Mouse (Mus musculus) thymus, postnatal 36 days (tissue): Measurements from ENCODE around the gene Klf12.

Experiments
- DNase-seq, 2 experiments: peaks; one replicate each; pipeline ENCODE4 v3.0.0; 2022; ENCODE audit warnings: mixed read lengths in 2 of 2

Klf12 gene

DNA sequence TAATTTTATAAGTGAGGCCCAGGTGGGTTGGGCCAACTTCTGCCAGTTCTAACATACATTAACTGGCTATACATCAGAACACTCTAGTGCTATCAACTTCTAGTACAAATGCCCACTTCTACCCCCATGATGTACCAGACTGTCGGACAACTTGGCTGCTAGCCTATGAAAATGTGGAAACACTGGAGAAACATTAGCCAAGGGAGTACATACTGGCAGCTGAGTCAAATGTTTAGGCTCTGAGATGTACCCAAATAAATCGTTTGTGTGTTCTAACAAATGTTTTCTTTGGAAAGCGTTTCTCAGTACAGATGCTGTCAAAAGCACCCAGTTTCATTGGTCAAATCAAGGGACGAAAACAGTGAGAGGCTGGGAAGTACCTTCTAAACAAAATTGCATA lies 152.0 kb downstream of the Klf12 start:
- no peak for DNase-seq

DNA sequence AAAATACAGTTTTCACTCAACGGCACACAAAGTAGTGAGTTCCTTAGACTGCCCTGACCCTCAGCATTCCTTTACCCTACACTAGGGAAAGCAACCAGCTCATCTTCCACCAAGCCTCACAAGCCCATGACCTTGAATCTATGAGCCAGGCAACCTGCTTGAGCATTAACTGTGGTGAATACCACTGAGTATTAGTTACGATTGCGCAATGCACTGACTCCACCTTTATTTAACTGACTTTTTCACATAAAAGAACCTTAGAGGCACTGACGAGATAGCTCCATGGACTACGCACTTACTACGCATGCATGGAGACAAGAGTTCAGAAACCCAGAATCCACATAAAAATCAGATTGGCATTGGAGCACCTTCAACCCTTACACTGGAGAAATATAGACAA lies 158.4 kb downstream of the Klf12 start:
- no peak for DNase-seq

DNA sequence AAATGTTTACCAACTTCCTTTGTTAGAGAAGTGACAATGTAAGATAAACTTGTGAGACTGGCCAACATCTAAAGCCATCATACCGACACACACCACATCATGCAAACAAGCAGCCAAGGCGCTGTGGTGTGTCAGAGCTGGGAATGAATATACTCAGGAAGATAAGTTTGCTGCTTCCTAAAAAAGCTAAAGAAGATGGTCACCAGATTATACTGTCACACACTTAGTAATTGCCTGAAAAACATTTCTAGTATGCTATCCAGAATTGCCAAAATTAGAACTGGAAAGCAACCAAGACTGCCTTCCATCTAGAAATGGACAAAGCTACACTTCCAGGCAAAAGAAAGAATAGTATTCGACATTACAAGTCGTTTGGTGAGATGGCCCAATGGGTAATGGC lies 163.4 kb downstream of the Klf12 start:
- DNase-seq = no peak

DNA sequence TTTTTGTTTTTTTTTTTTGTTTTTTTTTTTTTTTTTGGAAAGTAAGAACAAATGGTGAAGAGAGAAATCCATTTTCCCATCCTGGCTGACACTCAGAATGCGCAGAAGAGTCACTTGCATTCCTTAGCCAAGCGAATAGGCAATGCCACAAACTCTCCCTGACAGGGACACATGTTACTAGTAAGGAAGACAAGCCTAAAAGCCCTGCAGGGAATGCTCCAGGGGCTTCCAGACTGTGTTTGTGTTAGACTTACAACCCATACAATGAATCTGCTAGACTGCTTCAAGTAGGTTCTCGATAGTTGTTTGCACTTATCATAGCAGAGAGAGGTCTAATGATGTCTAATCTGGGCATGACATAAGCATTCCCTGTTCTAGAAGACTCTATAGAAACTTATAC lies 164.6 kb downstream of the Klf12 start:
- DNase-seq = no peak

DNA sequence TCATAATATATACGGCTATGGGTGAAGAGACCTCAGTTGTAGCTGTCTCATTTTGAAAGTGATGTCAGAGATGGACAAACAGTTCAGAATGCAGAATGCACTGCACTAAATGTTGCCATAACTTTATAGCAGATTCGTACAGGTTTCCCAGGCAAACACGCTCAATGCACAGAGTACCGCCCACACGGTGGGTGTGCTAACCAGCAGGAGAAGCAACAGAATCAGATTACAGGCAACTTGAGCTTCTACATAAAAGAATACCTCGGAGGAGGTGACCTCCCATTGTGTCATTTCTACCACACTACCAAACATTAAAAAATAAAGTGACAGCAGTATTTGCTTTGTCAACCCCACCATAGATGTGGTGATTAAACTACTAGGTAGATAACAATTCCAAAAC lies 171.1 kb downstream of the Klf12 start:
- no peak for DNase-seq

DNA sequence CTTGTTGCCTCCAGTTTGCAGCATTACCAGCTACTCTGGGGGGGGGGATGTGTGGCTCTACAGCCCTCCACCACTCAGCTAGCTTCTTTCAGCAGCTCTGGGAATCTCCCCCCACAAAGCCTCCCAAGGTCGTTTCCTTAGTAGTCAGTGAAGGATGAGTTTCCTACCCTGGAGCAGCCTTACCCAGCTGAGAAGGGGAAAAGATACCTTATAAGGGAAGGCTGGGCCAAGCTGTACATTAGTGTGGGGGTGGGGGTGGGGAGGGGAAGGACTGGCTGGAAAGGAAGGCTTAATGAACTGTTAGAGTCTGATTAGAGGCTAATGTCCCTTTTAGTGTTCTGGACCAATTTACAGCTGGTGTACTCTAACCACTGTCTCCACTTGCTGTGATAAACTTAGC lies 172.7 kb downstream of the Klf12 start:
- no peak for DNase-seq

DNA sequence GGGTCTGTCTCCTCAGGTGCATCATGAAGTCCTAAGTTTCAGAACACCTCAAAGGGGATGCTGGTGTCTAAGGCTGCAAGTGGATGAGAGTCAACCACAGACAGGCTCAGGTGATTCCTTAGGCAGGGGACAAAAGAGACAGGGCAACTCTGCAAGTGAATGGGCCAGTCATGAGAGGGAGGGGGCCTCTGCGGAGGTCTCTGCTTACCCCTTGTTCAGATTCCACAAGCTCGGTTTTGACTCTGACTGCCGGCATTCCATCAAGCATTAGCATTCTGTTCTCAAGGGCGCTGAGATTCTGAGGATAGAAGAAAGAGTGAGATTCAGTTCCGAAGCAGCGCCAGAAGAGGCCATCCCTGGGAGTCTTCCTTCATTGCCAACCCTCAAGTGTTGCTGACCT lies 174.9 kb downstream of the Klf12 start:
- DNase-seq = no peak

DNA sequence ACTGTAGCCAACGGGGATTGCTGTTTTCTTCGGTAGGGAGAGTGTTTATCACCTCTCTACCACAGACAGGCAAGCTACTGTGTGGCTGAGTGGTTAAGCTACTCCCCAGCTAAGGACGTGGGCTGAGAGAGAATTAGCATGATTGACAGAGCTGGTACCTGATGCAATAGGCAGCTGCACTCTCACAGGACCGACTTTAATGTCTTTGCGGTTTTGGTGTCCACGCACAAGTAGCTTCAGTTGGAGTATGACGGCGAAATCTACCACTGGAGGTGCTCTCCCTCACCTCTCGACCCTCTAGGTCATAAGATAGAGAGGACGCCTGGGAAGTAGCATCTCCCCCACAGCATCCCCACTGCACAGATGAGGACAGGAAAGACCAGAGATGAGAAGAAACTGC lies 178.9 kb downstream of the Klf12 start:
- no peak for DNase-seq

DNA sequence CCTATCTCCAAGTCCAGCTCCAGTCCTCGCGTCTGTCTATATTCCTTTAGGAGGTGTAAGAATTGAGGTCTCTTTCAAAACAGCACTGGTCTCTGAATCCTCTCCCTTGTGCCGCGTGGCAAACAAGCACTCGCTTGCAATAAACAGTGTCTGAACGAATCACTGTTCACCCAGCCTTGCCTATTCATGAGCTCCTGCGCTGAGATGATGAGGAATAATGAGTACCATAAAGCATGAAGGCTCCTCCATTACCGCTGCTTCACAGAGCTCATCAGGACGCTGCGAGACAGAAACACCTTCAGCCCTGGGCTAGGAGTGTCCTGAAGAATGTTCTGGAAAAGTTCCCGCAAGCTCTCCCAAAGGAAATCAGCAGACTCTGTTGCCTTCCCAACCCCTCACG lies 179.7 kb downstream of the Klf12 start:
- no peak for DNase-seq

DNA sequence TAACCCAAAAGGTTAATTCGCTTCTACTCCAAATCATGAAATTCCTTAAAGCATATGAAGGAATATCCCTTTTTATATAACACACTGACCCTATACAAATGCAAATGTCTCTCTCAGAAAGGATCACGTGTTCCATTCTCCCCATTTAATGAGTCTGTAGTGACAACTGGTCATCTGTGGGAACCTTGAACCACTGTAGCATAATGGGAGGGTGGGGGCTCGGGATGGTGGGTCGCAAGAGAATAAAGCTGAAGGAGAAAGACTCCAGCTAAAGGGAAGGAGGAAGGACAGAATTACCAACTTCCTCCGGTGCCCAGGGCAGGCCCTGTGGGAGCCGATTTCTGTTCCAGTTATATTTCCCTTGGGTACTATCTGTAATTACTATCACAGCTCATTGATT lies 180.7 kb downstream of the Klf12 start:
- no peak for DNase-seq

DNA sequence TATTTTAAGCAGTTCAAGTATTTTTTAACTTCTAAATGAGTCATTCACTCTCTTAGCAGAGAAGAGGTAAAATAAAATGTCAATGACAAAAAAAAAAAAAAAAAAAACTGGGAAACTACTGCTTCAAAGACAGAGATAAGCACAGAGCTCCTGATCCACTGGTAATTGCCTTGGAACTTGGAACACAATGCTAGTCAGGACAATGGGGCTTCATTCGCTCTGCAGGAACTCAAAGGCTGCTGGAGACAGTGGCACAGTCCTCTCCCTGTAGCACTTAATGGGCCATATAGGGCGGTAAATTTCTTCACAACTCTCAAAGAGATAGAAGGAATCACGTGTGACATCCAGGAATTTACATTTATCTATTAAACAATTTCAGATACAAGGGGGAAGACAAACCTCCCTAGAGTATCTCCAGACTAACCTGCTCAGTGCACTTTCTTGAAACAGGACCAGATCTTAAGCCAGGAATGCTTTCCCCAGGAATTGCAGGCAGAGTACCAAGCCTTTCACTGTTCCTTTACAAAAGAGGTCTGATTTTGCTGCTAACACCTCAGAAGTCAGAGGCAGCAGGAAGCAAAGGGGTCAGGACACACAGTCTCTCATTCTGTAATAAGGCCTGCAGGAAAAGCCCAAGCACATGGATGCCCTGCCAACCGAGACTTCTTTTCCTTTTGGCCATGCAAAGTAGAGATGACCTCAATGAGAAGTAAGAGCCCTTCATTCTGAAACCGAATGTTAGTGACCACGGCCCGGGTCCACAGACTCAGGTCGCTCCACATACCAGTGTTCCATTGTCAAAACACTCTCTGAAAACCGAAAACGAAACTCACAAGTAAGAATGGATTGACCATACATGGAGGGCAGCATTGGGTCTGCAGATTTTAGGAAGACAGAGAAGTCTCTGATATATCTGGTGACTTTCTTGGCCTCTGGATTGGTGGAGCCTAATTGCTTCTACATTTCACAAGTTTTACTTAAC lies 187.0 kb downstream of the Klf12 start:
- no peak for DNase-seq

DNA sequence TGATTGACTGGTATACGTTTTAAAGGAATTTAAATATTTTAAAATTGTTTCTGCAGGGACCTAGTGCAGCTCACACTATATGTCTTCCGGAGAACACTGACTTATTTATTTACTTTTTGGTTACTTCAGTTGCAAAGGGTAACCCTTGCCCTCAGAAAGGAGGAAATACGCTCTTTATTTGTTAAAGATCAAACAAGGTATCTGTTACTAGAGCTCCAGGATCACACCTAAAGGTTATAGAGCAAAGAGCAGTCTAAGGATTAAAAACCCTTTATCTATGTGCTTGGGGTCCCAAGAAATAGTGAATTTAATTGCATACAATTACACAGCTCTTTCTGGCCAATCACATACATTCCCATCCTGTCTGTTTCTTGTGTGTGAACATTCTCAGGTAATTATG lies 188.7 kb downstream of the Klf12 start:
- no peak for DNase-seq

DNA sequence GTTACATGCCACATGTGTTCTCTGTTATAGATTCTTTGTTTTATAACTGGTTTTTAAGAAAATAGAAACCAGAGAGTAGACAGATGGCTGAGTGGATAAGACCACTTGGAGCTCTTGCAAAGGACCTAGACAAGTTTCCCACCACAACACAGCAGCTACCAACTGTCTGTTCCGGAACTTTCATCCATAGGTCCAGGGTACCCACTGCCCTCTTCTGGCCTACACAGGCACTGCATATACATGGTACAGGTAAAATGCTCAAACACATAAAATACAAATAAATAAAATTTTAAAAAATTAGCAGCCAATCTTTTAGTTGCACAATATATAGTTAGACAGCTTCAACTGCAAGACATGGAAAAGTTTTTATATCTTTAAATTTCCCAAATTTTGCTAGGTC lies 194.0 kb downstream of the Klf12 start:
- DNase-seq = peak in 1 of 2 experiments; percentile 8

DNA sequence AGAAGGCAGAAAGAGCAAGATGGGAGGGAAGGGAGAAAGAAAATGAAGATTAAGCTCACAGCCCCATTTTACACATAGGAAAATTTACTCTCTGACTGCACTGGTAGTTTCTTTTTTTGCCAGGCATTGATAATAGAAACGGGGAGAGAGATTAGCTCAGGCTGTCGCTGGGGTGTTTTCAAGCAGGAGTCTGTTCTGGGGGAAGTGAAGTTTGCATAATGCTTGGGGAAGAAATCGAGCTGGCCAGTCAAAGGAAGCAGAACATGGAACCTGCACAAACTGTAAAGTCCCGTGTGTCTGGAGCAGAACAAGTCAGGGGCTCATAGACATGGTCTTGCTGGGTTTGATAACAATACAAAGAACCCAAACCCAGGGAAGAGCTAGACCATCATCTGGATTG lies 204.9 kb downstream of the Klf12 start:
- DNase-seq = no peak

DNA sequence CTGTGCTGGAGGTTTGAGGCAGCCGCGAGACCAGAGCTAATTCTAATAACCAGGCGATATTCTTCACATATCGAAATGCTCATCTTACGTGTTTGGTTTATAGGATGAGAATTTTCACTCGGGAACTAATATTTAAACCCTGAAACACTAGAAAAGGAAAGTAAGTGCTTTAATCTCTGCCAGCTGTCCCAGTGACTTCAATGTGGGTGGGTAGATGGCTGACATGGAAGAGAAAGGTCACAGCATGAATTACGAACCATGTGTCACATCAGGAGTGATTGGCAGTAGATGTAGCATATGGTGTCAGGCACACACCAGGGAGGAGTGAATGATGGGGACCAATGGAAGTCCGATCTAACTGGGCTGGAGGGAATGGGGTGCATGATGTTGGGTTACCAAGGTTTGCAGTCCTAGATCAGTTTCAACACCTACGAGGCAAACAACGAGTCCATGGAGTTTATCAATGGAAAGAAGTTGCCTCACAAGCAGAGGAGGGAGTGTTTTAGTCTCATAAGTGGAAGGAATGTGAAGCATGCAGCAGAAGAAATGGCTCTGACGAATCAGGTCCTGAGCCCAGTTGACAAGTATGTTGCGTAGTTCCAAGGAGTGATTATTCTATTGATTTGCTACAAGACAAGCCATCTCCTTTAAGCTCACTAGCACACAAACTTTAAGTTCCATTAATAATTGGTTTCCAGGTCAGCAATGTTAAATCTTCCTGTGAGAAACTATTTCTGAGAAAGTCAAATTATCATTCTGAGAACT lies 211.9 kb downstream of the Klf12 start:
- no peak for DNase-seq

DNA sequence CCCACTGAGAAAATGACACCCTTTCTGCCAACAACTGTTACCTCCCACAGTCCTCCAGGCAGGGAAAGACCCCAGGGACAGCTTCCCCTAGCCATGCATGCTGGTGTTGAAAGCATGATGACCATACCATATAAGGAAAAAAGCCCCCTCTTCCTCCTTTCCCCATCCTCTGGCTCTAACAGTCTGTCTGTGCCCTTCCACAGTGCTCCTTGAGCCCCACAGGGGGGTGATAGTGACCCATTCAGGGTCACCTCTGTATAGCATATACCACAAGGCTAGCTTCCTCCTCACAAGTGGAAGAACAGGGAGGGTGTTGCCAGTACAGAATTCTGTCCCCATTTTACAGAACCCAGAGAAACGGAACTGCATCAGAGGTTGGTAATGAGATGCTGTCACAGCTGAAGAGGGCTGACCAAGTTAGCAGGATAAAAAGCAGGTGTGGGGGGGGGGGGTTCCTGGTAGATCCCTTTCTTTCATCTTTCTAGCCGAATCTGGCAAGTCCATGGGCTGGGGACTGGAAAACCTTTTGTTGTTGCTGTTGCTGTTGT lies 214.9 kb downstream of the Klf12 start:
- DNase-seq = no peak

DNA sequence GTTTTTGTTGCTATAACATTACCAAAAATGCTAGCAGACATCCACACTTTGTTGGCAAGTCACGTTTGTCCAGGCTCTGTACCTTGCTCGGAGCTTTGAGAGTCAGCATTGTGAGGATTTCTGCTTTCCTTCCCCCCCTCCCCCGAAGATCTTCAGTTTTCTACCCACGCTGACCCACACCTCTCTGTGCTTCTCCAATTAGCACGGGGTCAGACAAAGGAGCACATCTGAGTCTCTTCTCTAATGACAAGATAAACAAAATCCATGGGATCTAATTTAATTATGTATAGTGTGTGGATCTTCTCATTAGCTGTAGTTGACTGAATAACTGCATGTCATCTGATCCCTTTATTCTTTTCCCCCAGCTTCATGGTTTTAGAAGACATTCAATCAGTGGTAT lies 215.8 kb downstream of the Klf12 start:
- no peak for DNase-seq

DNA sequence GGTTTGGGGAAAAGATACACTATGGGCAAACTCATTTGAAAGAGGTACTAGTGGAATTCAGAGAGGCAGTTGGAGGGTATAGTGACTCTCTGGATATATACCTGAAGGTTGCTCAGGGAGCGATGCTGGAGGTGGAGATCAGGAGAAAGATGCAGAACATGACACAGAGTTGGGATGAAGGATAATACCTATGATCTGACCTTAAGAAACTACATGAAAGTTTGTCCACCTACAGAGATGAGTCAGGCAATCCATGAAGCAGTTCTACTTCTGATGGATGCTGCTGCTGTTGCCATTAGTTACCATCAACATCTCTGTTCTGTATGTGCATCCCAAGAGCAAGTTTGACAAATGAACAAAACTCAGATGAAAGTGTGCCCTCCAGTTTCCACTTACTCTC lies 222.0 kb downstream of the Klf12 start:
- DNase-seq = no peak

DNA sequence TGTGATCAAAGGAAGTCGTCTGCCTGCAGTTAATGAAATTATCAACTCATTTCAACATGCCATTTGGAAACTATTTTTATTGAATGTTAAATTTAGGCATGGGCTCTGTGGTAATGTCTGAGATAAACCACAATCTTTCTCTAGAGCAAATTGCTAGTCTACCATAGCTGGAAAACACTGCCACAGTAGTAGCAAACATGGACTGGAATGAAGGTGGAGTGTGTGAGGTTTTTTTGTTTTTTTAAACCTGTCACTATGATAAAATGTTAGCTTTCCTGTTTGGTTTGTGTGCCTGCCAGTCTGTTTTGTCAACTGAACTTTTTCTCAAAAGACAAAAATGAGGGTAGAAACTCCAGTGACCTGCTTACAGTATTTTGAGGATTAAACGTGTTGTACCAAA lies 230.3 kb downstream of the Klf12 start:
- DNase-seq = no peak

DNA sequence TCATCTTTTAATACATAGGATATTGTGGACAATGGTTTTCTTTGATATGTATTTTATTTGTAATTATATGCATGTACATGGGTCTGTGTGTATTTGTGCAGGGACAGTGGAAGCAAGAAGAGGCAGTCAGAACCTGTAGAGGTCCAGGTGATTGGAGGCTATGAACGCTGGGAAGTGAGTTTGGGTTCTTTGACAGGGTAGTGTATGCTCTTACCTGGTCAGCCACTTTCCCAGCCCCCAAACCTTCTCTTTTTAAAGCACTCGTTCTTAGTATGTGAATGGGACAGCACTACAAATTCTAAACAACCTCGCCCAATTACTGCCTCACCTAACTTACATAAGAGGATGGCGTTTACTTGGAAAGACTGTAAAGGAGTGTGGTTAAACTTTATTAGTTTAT lies 231.0 kb downstream of the Klf12 start:
- DNase-seq = no peak

DNA sequence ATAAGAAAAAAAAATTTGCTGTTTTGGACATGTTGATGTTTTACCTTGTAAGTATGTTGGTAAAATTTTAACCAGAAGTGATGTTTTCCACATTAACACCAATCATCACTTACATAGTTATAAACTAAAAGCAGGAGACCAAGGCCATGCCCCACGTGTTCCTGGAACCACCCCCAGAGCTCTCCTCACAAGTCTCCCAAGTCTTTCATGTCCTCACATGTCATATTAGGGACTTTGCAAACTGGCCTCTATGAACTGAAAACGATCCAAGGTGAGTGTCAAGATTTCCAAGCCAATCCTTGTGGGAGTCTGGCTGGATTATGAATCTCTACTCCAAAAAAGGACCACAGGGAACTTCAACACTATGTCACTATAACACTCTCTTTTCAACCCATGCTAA lies 231.6 kb downstream of the Klf12 start:
- no peak for DNase-seq

DNA sequence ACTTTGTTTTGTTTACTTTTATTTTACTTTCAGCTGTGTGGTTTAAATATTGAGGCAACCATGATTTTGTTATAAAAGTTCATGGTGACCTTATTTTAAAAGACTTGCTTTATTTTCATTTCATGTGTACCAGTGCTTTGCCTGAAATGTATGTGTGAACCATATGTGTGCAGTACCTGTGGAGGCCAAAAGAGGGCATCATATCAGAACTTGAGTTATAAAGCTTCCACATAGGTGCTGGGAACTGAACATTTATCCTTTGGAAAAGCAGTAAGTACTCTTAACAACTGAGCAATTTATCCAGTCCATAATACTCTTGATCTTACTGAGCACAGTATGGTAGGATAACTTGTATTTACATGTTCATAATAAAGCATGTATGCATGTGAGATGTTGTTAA lies 239.0 kb downstream of the Klf12 start:
- no peak for DNase-seq

DNA sequence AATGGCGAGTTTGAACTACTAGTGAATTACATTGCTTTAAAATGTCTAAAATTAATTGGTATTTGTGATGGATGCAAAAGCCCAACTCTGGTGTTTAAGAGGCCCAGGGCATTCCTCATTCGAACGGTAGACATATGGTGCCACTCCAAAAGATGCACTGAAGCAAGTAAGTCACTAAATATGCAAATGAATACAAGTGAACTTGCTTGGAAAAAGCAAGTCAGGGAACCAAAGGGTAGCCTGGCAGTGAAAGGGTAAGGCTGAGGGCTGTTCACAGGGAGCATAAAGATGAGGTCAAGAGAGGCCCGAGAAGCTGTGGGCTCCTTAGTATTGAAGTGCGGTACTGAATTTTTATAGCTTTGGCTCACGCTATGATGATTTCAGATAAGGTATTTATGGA lies 242.7 kb downstream of the Klf12 start:
- no peak for DNase-seq

DNA sequence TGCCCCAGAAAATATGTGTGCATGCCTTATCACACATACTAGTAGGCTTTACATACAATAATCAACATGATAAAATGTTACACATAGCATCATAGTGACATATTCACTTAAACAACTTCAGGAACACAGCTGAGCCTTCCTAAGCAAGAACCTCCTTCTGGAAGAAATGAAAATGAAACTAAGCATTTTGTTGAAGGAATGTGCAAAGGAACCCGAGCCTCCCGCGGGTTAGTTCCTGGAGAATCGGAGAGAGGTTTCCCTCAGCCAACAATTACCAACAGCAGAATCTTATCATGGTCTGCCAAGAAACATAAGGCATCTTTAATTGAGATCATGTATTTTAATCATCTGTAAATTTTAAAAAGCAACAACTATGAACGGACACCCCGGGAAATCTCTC lies 257.8 kb downstream of the Klf12 start:
- DNase-seq = no peak
